Mouse (Mus musculus) spleen, postnatal 36 days (tissue): ENCODE data around the gene Mum1l1.
A peak's percentile ranks its signal among the peaks of the same experiment; 100 is the strongest.
"Not testable (repeated sequence)": the region's sequence is repeated elsewhere in the genome, so short reads cannot be mapped to it uniquely, and the experiment has no call there.

ENCODE experiments used
- DNase-seq, 2 experiments: peaks; one replicate each; pipeline ENCODE4 v3.0.0; 2022; ENCODE audit warnings: low spot score in 2 of 2, mixed read lengths in 1 of 2

The Mum1l1 gene

DNA sequence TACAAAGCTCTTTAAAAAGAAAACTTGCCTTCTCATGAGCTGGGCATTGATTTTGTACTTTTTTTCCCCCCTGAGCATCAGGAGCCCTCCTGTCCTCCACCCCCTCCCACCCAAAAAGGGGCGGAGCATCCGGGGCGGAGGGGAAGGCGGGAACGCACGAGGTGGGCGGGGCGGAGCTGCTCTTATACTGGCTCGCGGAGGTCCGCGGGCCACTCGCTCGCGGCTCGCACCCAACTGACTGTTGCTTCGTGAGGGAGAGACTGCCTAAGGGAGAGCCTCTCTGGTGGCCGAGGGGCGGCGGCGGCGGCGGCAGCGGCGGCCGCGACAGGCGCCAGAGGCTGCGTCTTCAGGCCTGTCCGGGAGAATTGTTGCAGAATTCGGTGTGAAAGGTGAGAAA, at the start of gene Mum1l1:
Gene Mum1l1, plus strand, starts transcription at position 214 of the 397 bp plus-strand sequence.
- peak; percentile 4 to 5 for DNase-seq

DNA sequence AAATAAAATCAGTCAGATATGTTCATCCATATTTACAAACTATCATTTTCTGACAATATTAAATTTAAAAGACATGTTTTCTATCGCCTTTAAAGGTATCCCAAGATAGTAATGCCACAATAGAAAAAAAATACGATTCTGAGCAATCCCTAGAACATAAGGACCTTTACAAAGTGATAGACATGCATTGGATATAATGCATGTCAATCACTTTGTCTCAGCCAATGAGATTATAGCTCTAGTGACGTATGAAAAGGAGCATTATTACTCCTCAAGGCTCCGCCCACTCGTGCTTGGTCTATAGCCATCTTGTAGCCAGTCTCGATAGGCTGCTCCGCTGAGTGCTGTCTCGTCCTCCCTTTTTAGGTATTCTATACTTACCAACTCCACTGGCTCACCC, 30.9 kb upstream of the Mum1l1 start, which contains the start of gene 4933428M09Rik:
Gene 4933428M09Rik, plus strand, starts transcription at position 301 of the 400 bp plus-strand sequence.
- no peak for DNase-seq

DNA sequence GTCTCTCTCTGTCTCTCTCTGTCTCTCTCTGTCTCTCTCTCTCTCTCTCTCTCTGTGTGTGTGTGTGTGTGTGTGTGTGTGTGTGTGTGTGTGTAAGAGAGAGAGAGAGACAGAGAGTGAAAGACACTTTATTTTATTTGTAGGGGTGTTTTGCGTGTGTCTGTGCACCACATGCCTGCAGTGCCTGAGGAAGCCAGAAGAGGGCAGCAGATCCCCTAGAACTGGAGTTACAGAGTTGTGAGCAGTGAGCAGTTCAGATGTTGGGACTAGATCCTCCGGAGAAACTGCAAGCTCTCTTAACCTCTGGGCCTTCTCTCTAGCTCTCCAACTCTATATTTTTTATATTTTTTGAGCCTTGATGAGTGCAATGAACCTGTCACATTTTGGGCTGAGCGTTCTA, 18.3 kb upstream of the Mum1l1 start:
- DNase-seq = not testable (repeated sequence)

DNA sequence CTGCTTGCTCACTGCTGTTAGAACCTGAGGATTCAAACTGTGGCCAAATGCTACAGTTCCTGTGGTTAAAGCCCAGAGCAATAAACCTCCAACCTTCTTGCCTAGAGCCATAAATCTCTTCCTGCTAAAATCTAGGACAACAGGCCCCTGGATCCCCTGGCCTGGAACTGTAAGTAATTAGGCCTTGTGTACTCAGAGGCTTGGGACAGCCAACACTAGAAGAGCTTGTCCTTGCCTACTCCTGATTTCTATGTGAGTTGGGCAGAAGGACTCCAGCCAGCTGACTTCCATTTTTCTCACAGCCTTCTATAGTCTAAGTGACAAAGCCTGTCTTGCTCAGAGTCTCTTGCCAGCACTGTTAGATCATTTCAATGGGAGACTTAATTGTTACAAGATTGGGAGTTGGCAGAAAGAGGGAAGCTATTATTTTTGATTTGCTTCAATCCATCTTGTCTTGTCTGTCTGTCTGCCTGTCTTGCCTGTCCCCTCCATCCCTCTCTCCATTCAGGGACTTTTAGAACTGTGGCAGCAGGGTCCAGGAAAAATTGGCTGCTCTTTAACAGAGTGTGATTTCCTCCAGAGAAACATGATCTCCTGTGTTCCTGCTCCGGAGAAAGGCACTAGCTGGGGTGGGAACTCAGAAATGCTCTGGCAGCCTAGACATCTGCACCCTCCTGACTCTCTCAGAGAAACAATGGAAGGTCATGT, 15.1 kb upstream of the Mum1l1 start:
- DNase-seq = no peak

DNA sequence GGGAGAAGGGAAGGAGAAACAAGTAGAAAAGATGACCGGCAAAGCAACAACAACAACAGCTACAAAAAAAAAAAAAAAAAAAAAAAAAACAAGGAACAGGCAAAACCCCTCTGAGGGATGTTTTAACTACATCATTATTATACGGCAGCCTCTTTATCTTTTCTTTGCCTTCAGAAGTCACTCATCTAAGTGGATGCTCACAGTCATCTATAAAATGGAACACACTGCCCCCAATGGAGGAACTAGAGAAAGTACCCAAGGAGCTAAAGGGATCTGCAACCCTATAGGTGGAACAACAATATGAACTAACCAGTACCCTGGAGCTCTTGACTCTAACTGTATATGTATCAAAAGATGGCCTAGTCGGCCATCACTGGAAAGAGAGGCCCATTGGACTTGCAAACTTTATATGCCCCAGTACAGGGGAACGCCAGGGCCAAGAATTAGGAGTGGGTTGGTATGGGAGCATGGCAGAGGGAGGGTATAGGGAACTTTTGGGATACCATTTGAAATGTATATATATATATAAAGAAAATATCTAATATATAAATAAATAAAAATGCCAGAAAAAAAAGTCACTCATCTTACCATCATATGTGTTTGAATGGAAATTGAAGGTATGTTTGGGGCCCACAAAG, 532 bp upstream of the Mum1l1 start:
- not testable (repeated sequence) for DNase-seq

DNA sequence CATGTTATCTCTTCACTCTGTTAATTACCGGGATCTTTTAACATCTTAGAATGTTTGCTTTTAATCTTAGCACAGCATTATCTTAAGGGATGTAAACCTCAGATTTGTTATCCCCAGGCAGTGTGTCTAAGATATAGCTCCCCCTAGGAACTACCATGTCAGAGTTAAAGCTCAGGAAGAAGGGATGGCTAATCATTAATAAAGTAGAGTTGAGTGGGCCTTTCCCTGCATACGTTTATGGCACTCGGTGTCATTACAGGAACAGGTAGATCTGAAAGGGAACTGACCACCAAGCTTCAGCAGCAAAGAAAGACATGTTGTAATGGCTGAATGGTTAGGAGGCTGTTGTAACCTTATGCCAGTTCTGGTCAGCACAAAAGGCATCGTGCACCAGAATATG, 4.9 kb downstream of the Mum1l1 start:
- DNase-seq = no peak

DNA sequence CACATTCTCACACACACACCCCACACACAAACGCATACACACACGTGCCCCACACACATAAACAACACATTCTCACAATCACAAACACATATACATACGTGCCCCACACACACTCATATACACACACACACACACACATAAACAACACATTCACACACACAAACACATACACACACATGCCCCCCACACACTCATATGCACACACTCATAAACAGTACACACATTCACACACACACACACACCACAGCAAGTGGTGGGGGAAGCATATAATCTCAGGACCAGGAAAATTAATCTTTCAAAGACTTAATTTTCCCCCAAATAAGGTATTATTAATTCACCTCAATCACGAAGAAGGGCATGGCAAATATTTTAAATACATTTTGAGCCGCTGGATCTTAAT, 6.6 kb downstream of the Mum1l1 start:
- no peak for DNase-seq

DNA sequence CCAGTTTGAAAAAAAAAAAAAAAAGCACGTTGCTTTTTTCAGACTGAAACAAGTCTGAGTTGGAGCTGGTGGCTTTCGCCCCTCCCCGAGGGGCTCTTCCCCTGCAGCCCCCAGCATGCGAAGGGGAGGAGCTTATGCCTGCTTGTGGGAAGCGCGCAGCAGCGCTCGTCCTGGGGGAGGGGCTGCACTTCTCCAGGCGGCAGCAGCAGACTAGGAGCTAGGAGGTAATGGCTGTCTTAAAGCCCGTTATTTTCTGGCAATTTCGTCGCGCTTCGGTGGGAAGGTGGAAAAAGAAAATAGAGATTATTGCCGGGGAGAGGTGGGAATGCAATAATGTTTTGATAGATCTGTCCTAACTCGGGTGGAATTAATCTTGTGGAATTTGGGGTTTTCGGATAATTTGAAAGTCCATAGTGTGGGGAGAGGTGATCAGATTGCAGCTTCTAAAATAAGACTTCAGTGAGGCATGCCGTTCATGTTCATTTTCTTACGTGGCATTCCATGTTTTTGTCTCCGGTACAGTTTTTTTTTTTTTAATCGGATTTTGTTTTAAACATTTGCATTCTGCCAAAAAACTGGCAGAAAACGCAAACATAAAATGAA, 7.2 kb downstream of the Mum1l1 start:
- no peak for DNase-seq

DNA sequence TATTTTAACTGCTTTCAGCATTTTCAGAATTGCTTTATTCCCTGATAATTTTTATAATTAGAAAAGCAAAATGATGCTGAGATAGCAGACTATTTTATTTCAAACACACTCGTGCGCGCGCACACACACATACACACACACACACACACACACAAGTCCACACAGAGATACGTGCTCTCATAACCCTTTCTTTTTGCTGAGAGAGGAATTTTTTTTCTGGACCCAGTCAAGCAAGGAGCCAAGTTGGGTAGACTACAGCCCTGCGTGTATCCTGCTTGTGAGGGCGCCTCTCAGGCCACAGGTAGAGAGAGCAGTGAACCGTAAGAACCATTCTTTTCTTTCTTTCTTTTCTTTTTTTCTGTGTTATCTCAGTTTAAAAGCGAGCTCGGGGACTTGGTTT, 7.9 kb downstream of the Mum1l1 start:
- no peak for DNase-seq

DNA sequence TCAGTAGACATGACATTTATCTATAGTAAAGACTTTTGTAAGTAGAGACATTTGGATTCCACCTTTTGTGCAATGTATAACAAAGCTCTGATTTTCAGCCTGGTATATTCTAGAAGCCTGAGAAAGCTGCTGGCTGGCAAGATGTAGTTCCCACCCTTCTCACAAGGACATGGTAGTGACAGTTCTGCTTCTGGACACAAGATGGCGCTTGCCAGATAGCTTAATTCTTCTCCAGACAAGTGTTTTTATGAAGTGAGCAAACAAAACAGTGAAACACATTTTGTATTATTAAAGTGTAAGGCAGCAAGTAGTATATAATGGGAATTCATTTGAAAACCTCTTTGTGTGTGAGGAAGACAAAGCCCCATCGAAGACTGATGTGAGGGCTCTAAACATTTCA, 9.2 kb downstream of the Mum1l1 start:
- no peak for DNase-seq

DNA sequence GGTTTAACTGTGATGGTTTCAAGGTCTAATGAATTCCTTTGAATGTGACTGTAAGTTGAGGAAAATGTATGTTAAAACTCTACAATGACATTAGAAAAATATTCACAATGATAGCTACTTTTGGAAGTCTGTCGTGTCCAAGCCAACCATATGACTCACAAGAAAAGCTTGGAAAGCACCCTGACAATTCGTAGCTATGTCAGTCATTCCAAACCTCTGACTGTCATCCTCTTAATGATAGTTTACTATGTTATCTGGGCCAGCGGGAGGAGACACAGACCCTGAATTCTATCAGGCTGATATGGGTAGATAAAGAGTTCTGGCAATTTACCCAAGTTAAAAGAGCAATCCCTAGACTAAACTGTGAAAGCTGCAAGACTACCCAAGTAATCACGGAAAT, 11.0 kb downstream of the Mum1l1 start:
- no peak for DNase-seq

DNA sequence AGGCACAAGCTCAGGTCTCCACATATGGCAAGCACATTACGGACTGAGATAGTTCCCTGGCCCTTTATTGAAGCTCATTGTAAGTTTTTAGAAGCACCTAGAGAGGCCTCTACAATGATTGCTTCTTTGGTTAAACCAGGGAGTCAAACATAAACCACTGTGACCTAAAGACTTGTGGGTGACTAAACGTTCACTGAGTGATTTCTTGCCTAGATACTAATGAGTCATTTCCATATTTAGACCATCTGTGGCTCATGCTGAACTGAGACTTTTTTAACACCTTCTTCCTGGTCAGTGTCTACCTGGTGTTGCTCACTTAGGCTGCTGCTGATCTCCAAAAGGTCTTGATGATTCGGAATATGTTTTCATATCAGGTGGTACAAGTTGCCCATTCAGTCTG, 12.1 kb downstream of the Mum1l1 start:
- no peak for DNase-seq

DNA sequence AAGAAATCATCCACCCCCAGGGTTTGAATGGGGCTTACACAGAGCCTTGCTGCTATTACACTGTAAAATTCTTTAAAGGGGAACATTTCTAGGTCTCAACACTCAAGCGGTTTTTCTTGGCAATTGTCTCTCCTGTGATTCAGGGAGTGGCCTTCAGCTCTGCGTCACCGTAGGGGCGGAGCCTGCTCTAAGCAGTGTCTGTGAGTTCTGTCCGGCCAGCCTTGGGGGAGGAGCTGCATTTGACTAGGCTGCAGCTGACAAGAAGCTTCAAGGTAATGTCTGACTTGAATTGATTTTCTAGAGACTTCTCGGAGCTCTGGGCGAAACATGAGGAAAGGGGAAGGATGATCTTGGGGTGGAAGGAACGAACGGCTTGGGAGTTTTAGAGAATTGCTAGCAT, 21.3 kb downstream of the Mum1l1 start:
- peak in 1 of 2 experiments; percentile 1 for DNase-seq

DNA sequence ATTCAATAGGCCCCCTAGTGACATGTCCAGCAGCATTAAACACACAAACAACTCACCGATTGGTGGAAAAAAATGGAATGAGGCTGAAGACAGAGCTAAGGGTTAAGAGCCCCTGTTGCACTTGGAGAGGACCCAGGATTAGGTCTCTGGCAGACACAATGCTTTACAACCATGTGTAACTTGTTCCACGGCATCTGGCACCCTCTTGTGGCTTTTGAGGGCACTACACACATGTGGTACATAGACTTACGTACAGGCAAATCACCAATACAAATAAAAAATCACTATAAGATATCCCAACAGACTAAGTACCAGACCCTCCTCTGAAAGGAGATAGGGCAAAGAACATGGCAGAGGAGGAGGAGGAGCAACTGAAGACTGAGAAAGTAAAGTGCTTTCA, 37.5 kb downstream of the Mum1l1 start:
- no peak for DNase-seq

DNA sequence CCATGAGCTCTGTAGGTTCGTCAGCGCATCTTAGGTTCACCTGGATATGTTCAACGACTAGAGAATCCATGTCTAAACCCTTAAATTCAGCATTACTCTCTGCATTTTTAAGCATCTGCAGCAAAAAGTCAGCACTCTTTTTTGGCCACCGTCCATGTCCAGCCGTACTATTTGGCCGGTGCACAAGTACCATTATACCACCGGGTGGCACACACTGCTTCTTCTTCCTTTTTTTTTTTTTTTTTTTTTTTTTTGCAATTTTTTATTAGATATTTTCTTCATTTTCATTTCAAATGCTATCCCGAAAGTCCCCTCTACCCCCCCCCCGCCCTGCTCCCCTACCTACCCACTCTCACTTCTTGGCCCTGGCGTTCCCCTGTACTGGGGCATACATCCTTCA, 47.2 kb downstream of the Mum1l1 start:
- DNase-seq = no peak

DNA sequence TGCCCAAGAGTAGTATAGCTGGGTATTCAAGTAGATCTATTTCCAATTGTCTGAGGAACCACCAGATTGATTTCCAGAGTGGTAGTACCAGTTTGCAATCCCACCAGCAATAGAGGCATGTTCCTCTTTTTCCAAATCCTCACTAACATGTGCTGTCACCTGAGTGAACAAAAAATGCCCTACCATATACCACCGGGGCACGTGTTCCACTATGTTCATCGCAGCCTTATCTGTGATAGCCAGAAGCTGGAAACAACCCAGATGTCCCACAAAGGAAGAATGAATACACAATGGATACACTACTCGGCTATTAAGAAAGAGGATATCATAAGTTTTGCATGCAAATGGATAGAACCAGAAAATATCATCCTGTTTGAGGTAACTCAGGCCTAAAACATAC, 72.1 kb downstream of the Mum1l1 start:
- DNase-seq = no peak
